Mouse (Mus musculus): Measurements from ENCODE around the gene Limk1. TPM values are rescaled to one million over a fixed set of nuclear protein-coding genes. Genes with fewer than 3 reads are reported as not detected.

The Limk1 gene
- polyA plus RNA-seq, 1 experiment: 8.6 TPM

DNA sequence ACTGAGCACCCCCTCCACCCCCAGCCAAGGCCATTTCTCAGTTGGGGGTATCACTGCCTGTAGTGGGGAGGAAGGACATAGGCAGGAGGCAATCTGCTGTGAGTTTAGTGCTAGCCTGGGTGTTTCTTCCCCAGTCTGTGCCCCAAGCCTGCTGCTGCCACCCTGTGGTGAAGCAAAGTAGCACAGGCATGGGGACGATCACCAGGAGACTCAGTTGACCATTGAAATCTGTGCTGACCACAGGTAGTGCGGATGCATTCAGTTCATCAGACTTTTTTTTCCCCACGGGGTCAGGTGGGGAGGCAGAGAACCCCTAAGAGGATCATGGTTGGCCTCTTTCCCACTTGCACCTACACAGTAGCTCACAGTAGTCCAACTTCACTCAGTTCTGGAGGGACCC lies 71.3 kb downstream of the Limk1 start:
- Histone ChIP-seq H3K27ac (ENCODE audit: control insufficient read depth, insufficient read depth, low read depth, low read length, poor library complexity) (no peak overlapping the region), H3K4me1 (ENCODE audit: control insufficient read depth, insufficient read depth, low read length) (peaks cover 5% of the 10 kb centered on the region), H3K4me3 (replicated peaks; ENCODE audit: control insufficient read depth, low read depth, low read length) (no peak overlapping the region)
- no peak for TF ChIP-seq POLR2A (IDR thresholded peaks at IDR 0.05; ENCODE audit: borderline replicate concordance, control insufficient read depth, low read depth, low read length)
- TF ChIP-seq CTCF (IDR thresholded peaks at IDR 0.05; ENCODE audit: control insufficient read depth, insufficient read depth, low read length): peak; percentile 99
- WGBS: 16% methylated on average over 3 of the region's 3 CpGs

DNA sequence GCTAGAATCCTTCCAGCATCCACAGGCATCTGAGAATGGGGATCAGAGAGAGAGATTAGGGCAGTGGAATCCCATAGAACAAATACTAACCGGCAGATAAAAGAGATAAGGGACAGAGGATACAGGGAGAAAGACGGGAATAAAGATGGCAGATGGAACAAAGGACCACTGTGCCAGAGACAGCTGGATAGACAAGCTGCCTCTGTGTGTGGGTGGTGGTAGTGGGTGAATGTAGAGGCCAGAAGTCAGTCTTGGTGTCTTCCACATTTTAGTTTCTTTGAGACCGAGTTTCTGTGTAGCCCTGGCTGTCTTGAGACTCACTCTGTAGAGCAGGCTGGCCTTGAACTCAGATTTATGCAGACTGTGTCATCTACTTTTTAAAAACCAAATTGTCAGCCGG lies 72.6 kb downstream of the Limk1 start:
- TF ChIP-seq POLR2A (IDR thresholded peaks at IDR 0.05; ENCODE audit: borderline replicate concordance, control insufficient read depth, low read depth, low read length) (no peak), CTCF (IDR thresholded peaks at IDR 0.05; ENCODE audit: control insufficient read depth, insufficient read depth, low read length) (no peak)
- Histone ChIP-seq H3K27ac (ENCODE audit: control insufficient read depth, insufficient read depth, low read depth, low read length, poor library complexity) (peak overlapping the region; percentile 16; the same call in 1 of the 2 replicates), H3K4me1 (ENCODE audit: control insufficient read depth, insufficient read depth, low read length) (peaks cover 5% of the 10 kb centered on the region), H3K4me3 (replicated peaks; ENCODE audit: control insufficient read depth, low read depth, low read length) (no peak overlapping the region)
- 77% methylated on average over 4 of the region's 4 CpGs for WGBS

DNA sequence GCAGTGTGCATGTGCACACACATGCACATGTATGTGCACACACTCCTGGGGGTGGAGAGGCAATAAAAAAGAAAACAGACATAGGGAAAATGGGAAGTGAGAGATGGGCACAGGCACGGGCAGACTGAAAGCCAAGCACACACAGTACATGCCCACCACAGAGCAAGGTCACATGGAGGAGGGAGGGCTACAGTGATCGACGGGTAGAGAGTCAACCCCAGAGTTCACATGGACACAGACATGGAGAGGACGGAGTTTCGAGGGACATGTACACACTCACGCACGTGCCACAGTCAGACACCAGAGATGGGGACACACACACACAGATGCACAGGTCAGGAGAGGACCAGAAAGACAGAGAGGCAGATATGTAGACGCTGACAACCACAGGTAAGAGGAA lies 73.0 kb downstream of the Limk1 start:
- Histone ChIP-seq H3K4me1 (ENCODE audit: control insufficient read depth, insufficient read depth, low read length) (peaks cover 5% of the 10 kb centered on the region), H3K27ac (ENCODE audit: control insufficient read depth, insufficient read depth, low read depth, low read length, poor library complexity) (peak overlapping the region; percentile 16), H3K4me3 (replicated peaks; ENCODE audit: control insufficient read depth, low read depth, low read length) (peak overlapping the region; percentile 1)
- TF ChIP-seq POLR2A (IDR thresholded peaks at IDR 0.05; ENCODE audit: borderline replicate concordance, control insufficient read depth, low read depth, low read length) (no peak), CTCF (IDR thresholded peaks at IDR 0.05; ENCODE audit: control insufficient read depth, insufficient read depth, low read length) (no peak)
- 52% methylated on average over 8 of the region's 8 CpGs for WGBS

DNA sequence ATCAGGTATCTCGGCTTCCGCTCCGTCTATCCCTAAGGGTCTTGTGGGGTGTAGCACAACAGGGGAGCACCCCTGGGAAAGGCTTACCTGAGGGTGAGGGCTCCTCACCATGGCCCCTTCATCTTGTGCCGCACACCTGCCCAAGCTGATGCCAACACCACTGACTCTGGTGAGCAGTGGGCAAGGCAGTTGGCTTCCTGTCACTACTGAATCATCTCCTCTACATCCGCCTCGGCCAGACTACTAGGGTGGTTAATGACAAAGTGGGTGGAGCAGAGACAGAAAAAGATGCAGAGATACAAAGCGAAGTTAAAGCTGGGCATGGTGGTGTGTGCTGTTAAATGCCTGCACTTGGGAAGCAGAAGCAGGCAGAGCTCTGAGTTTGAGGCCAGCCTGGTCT lies 73.6 kb downstream of the Limk1 start, which contains the start of gene Lat2:
Gene Lat2, minus strand, starts transcription at position 224 of the 400 bp plus-strand sequence.
- 40% methylated on average over 7 of the region's 7 CpGs for WGBS
- TF ChIP-seq POLR2A (IDR thresholded peaks at IDR 0.05; ENCODE audit: borderline replicate concordance, control insufficient read depth, low read depth, low read length): peak; percentile 40; the same call in 1 of the 2 replicates
- no peak for TF ChIP-seq CTCF (IDR thresholded peaks at IDR 0.05; ENCODE audit: control insufficient read depth, insufficient read depth, low read length)
- peaks cover 5% of the 10 kb centered on the region for H3K4me1 ChIP-seq (ENCODE audit: control insufficient read depth, insufficient read depth, low read length)
- H3K4me3 ChIP-seq (replicated peaks; ENCODE audit: control insufficient read depth, low read depth, low read length): peak within 1 kb of the TSS; percentile 52
- peak within 1 kb of the TSS; percentile 78 for H3K27ac ChIP-seq (ENCODE audit: control insufficient read depth, insufficient read depth, low read depth, low read length, poor library complexity)

DNA sequence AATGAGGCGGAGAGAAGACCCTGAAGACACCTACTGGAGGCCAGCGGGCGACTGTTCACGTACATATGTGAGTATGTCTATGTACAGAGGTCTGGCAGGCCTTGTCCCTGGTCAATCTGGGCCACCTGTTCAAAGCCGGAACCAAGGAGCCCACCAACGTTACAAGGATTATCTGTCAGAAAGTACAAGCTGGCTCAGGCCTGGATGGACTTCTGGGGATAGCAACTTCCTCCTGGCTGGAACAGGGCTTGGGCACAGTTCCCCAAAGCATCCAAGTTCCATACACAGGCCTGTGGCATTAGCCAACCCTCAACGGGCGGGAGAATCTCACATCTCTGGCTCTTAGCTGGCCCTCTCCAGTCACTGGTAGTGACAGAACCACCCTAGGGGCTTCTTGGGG lies 74.1 kb downstream of the Limk1 start:
- TF ChIP-seq CTCF (IDR thresholded peaks at IDR 0.05; ENCODE audit: control insufficient read depth, insufficient read depth, low read length) (no peak), POLR2A (IDR thresholded peaks at IDR 0.05; ENCODE audit: borderline replicate concordance, control insufficient read depth, low read depth, low read length) (no peak)
- peak overlapping the region; percentile 52 for H3K4me3 ChIP-seq (replicated peaks; ENCODE audit: control insufficient read depth, low read depth, low read length)
- WGBS: 63% methylated on average over 8 of the region's 8 CpGs
- H3K4me1 ChIP-seq (ENCODE audit: control insufficient read depth, insufficient read depth, low read length): peaks cover 5% of the 10 kb centered on the region
- H3K27ac ChIP-seq (ENCODE audit: control insufficient read depth, insufficient read depth, low read depth, low read length, poor library complexity): peak overlapping the region; percentile 78

DNA sequence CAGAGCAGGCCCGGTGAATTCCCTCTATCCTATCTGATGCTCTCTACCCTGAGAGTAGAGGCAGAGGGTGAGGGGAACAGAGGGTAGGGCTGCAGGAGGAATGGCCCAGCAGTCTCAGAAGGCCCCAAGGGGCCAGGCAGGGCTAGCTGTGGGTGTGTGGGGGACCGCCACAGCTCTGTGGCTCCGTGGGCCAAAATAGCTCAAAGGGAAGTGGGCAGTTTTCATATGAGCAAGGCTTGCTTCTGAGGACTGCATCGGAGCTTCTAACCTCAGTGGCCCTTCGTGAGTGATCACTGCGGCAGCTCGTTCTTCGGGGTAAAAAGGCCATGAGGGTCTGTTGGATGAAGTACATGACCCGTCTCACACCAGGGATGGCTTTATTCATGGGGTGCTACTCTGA lies 74.7 kb downstream of the Limk1 start:
- Histone ChIP-seq H3K27ac (ENCODE audit: control insufficient read depth, insufficient read depth, low read depth, low read length, poor library complexity) (peak overlapping the region; percentile 78), H3K4me3 (replicated peaks; ENCODE audit: control insufficient read depth, low read depth, low read length) (peak overlapping the region; percentile 52), H3K4me1 (ENCODE audit: control insufficient read depth, insufficient read depth, low read length) (peaks cover 5% of the 10 kb centered on the region)
- WGBS: 28% methylated on average over 9 of the region's 9 CpGs
- TF ChIP-seq CTCF (IDR thresholded peaks at IDR 0.05; ENCODE audit: control insufficient read depth, insufficient read depth, low read length) (no peak), POLR2A (IDR thresholded peaks at IDR 0.05; ENCODE audit: borderline replicate concordance, control insufficient read depth, low read depth, low read length) (0 out of 2 replicates have a peak, but pooled peaks have one; percentile 36)

DNA sequence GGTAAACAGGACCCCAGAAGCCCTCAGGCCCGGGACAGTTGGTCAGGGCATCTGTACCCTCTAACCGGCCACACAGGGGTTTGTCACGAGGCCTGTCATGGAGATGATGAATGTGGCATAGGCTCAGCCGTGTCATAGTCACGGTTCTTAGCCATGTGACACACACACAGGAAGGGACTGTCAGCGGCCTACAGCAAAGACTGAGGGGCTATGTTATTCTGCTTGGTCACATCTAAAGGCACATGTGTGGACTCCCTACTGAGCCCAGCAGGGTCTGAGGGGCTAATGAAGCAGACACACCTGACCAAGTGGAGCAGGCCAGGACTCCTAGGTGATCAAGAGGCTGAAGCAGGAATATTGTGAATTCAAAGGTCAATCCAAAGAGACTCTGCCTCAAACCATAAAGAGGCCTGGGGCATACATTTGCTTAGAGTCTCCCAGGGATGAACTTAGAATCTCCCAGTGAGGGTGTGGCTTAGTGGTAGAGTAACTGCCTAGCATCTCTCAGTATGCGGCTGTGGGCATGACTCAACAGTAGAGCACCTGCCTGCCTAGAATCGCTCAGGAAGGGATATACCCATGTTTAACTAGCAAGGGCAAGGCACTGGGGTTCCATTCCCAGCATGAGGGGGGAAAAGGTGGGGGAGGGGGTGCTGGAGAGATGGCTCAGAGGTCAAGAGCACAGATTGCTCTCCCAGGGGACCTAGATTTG lies 76.4 kb downstream of the Limk1 start:
- no peak overlapping the region for H3K27ac ChIP-seq (ENCODE audit: control insufficient read depth, insufficient read depth, low read depth, low read length, poor library complexity)
- WGBS: 13% methylated on average over 8 of the region's 8 CpGs
- H3K4me1 ChIP-seq (ENCODE audit: control insufficient read depth, insufficient read depth, low read length): peaks cover 5% of the 10 kb centered on the region
- H3K4me3 ChIP-seq (replicated peaks; ENCODE audit: control insufficient read depth, low read depth, low read length): no peak overlapping the region
- TF ChIP-seq CTCF (IDR thresholded peaks at IDR 0.05; ENCODE audit: control insufficient read depth, insufficient read depth, low read length) (no peak), POLR2A (IDR thresholded peaks at IDR 0.05; ENCODE audit: borderline replicate concordance, control insufficient read depth, low read depth, low read length) (no peak)

DNA sequence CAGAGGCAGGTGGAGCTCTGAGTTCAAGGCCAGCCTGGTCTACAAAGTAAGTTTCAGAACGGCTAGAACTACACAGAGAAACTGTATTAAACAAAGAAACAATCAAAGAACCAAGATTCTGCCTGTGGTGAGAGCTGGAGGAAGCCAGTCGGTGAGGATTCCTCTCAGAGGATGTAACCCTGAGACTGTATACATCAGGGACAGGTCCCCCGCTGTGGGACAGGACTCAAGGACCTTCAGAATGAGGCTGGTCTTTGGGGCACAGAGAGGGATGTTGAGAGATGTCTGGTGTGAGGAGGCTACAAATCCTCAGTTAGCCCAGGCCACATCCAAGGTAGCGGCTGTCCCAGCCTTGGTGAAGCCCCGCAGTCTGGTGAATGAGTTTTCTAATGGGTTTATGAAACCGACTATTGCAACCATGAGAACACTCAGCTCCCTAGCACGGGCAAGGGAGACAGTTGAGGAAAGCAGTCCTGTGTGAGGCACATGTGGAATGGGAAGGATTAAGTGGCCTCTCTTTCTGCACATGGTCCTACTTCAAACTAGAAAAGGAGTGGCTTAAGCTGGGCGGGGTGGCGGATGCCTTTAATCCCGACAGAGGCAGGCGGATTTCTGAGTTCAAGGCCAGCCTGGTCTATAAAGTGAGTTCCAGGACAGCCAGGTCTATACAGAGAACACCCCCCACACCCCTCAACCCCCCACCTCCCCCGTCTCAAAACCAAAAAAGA lies 78.3 kb downstream of the Limk1 start:
- Histone ChIP-seq H3K27ac (ENCODE audit: control insufficient read depth, insufficient read depth, low read depth, low read length, poor library complexity) (no peak overlapping the region), H3K4me3 (replicated peaks; ENCODE audit: control insufficient read depth, low read depth, low read length) (no peak overlapping the region), H3K4me1 (ENCODE audit: control insufficient read depth, insufficient read depth, low read length) (peaks cover 2% of the 10 kb centered on the region)
- 73% methylated on average over 12 of the region's 12 CpGs for WGBS
- TF ChIP-seq CTCF (IDR thresholded peaks at IDR 0.05; ENCODE audit: control insufficient read depth, insufficient read depth, low read length) (no peak), POLR2A (IDR thresholded peaks at IDR 0.05; ENCODE audit: borderline replicate concordance, control insufficient read depth, low read depth, low read length) (no peak)

Measured in bone marrow, adult 2 months (tissue).